Mouse (Mus musculus): ENCODE measurements around the gene Acot7.

- TF ChIP-seq POLR2AphosphoS2 (IDR thresholded peaks at IDR 0.05; ENCODE audit: insufficient read length, low read depth) (no peak), POLR2A (IDR thresholded peaks at IDR 0.05; ENCODE audit: insufficient read length, low read depth) (peak; percentile 19), USF1 (IDR thresholded peaks at IDR 0.05; ENCODE audit: low read depth) (no peak), E2F4 (IDR thresholded peaks at IDR 0.05; ENCODE audit: insufficient read depth) (no peak), MAX (IDR thresholded peaks at IDR 0.05; ENCODE audit: low read depth) (no peak), TCF3 (IDR thresholded peaks at IDR 0.05; ENCODE audit: insufficient read length, low read depth) (no peak), CEBPB (IDR thresholded peaks at IDR 0.05; ENCODE audit: insufficient read depth, poor library complexity, severe bottlenecking) (no peak), REST (IDR thresholded peaks at IDR 0.05; ENCODE audit: insufficient read depth, insufficient read length) (no peak), MYOD1 (IDR thresholded peaks at IDR 0.05; ENCODE audit: control insufficient read depth in 1 of 3, insufficient read length in 2 of 3, low read depth in 2 of 3) (peak in 1 of 3 experiments; percentile 36), MYOG (IDR thresholded peaks at IDR 0.05; ENCODE audit: control insufficient read depth in 1 of 3, insufficient read depth in 1 of 3, insufficient read length in 2 of 3, low read depth in 2 of 3) (peak in 1 of 3 experiments; percentile 1), SRF (IDR thresholded peaks at IDR 0.05; ENCODE audit: control insufficient read depth, insufficient read length, low read depth) (peak; percentile 12), TCF12 (IDR thresholded peaks at IDR 0.05; ENCODE audit: insufficient read depth, poor library complexity, severe bottlenecking) (no peak)
These were observed 39.3 kb upstream of the Acot7 start for GRCm38 (mm10) chr4:152138497-152139260.

Measured in myocyte (in vitro differentiated cells).